ENCODE assay signal across 17 mouse cellular contexts in genomic region chr2:148292442-148292841, GRCm38 (mm10).
DNase-seq lines count a peak whose midpoint lies in the region; ATAC-seq and TF ChIP-seq lines count a peak whose summit lies in the region.
"Had no signal": no experiment of that assay in that cellular context is flagged by ENCODE, and none has a peak within 500 bp of the region (broad histone marks: within the 10 kb centered on the region; RNA-seq: fewer than 3 reads in every experiment).

No protein-coding gene starts in this region.

- no peak overlapping the region for H3K4me2 ChIP-seq in liver, embryonic 13.5 days
- H3K4me2 ChIP-seq in liver, postnatal 0 days (ENCODE audit: low read depth, low read length) = no peak overlapping the region
- H3K4me2 ChIP-seq in liver, embryonic 15.5 days = no peak overlapping the region
- H3K4me2 ChIP-seq: embryonic facial prominence, embryonic 13.5 days; embryonic facial prominence, embryonic 15.5 days had no signal

- ATAC-seq in liver, embryonic 13.5 days (ENCODE audit: low read depth) = peak; percentile 59; the same call in 1 of the 2 replicates
- no peak for ATAC-seq in liver, postnatal 0 days
- ATAC-seq in liver, embryonic 15.5 days (ENCODE audit: insufficient read depth) = 0 out of 2 replicates have a peak, but pooled peaks have one; percentile 40
- ATAC-seq: forebrain, embryonic 14.5 days had no signal

- no peak for TF ChIP-seq EP300 in liver, postnatal 0 days (IDR thresholded peaks at IDR 0.05; ENCODE audit: low read depth)

- H3K4me3 ChIP-seq in liver, embryonic 13.5 days (replicated peaks) = no peak overlapping the region
- H3K4me3 ChIP-seq in liver, postnatal 0 days (ENCODE audit: low read depth, low read length) = no peak overlapping the region
- no peak overlapping the region for H3K4me3 ChIP-seq in embryonic fibroblast, embryonic 13.5 days (ENCODE audit: insufficient read depth, low read length)
- H3K4me3 ChIP-seq in liver, embryonic 15.5 days (replicated peaks) = no peak overlapping the region
- H3K4me3 ChIP-seq: embryonic facial prominence, embryonic 13.5 days; embryonic facial prominence, embryonic 15.5 days had no signal

- no peak for TF ChIP-seq POLR2A in embryonic fibroblast, embryonic 13.5 days (IDR thresholded peaks at IDR 0.05; ENCODE audit: low read depth, low read length)

- no peak for DNase-seq in liver, embryonic 13.5 days
- DNase-seq in liver, postnatal 0 days = no peak
- DNase-seq in heart, postnatal 4 days = no peak
- DNase-seq: adrenal gland, adult 2 months; adrenal gland, postnatal 10 days; adrenal gland, postnatal 25 days; cerebellum, adult 11 months; cerebellum, adult 18-20 months; cerebellum, adult 8-10 months; cerebellum, adult 9-11 months; cerebellum, postnatal 14 days; cerebellum, postnatal 36 days had no signal

- 49% methylated on average over 5 of the region's 5 CpGs for whole genome bisulfite sequencing in liver, embryonic 13.5 days (ENCODE audit: insufficient replicate concordance)
- WGBS in liver, postnatal 0 days (ENCODE audit: insufficient replicate concordance) = 53% methylated on average over 5 of the region's 5 CpGs
- 42% methylated on average over 5 of the region's 5 CpGs for WGBS in liver, embryonic 15.5 days (ENCODE audit: insufficient replicate concordance)

- no peak for TF ChIP-seq CTCF in liver, postnatal 0 days (IDR thresholded peaks at IDR 0.05; ENCODE audit: low read depth)
- TF ChIP-seq CTCF in embryonic fibroblast, embryonic 13.5 days (IDR thresholded peaks at IDR 0.05; ENCODE audit: borderline replicate concordance, insufficient read depth, low read length) = no peak

- H3K9ac ChIP-seq in liver, embryonic 13.5 days = no peak overlapping the region
- H3K9ac ChIP-seq in liver, postnatal 0 days (replicated peaks) = no peak overlapping the region
- no peak overlapping the region for H3K9ac ChIP-seq in liver, embryonic 15.5 days
- H3K9ac ChIP-seq: embryonic facial prominence, embryonic 13.5 days; embryonic facial prominence, embryonic 15.5 days had no signal

- no peaks in the 10 kb centered on the region for H3K9me3 ChIP-seq in liver, embryonic 13.5 days (replicated peaks)
- no peaks in the 10 kb centered on the region for H3K9me3 ChIP-seq in liver, postnatal 0 days (ENCODE audit: low read length)
- H3K9me3 ChIP-seq in liver, embryonic 15.5 days (replicated peaks) = no peaks in the 10 kb centered on the region
- H3K9me3 ChIP-seq: embryonic facial prominence, embryonic 13.5 days; embryonic facial prominence, embryonic 15.5 days had no signal

- no peaks in the 10 kb centered on the region for H3K36me3 ChIP-seq in liver, embryonic 13.5 days
- H3K36me3 ChIP-seq in liver, postnatal 0 days (replicated peaks; ENCODE audit: insufficient read depth, low read length) = no peaks in the 10 kb centered on the region
- H3K36me3 ChIP-seq in liver, embryonic 15.5 days (replicated peaks) = no peaks in the 10 kb centered on the region
- H3K36me3 ChIP-seq: embryonic facial prominence, embryonic 13.5 days; embryonic facial prominence, embryonic 15.5 days had no signal

- no peaks in the 10 kb centered on the region for H3K27me3 ChIP-seq in liver, embryonic 13.5 days
- no peaks in the 10 kb centered on the region for H3K27me3 ChIP-seq in liver, postnatal 0 days (ENCODE audit: insufficient read depth, low read length)
- no peaks in the 10 kb centered on the region for H3K27me3 ChIP-seq in liver, embryonic 15.5 days
- H3K27me3 ChIP-seq: embryonic facial prominence, embryonic 13.5 days; embryonic facial prominence, embryonic 15.5 days had no signal

- H3K27ac ChIP-seq in liver, embryonic 13.5 days = no peak overlapping the region
- H3K27ac ChIP-seq in liver, postnatal 0 days (ENCODE audit: low read depth) = no peak overlapping the region
- peak overlapping the region; percentile 38; the same call in 1 of the 2 replicates for H3K27ac ChIP-seq in embryonic fibroblast, embryonic 13.5 days (ENCODE audit: insufficient read depth, low read length)
- no peak overlapping the region for H3K27ac ChIP-seq in liver, embryonic 15.5 days (replicated peaks)
- H3K27ac ChIP-seq: embryonic facial prominence, embryonic 13.5 days; embryonic facial prominence, embryonic 15.5 days had no signal

- 0 out of 2 replicates have a peak, but pooled peaks cover 2% of the 10 kb centered on the region for H3K4me1 ChIP-seq in liver, embryonic 13.5 days (replicated peaks)
- no peaks in the 10 kb centered on the region for H3K4me1 ChIP-seq in liver, postnatal 0 days (ENCODE audit: insufficient read depth)
- H3K4me1 ChIP-seq in embryonic fibroblast, embryonic 13.5 days (ENCODE audit: control insufficient read depth, insufficient read depth, low read length) = peaks cover 4% of the 10 kb centered on the region; the same call in 1 of the 2 replicates
- no peaks in the 10 kb centered on the region for H3K4me1 ChIP-seq in liver, embryonic 15.5 days (replicated peaks)
- H3K4me1 ChIP-seq: embryonic facial prominence, embryonic 13.5 days; embryonic facial prominence, embryonic 15.5 days had no signal
